Mouse (Mus musculus) bone marrow, adult 2 months (tissue): ENCODE data around the gene Bcam.

Experiments
- CTCF ChIP-seq: fragments of 200-500 bp; IDR thresholded peaks from 2 replicates; pipeline ENCODE4 v1.5.1; 2011; ENCODE audit warnings: low read length, control low read depth; ENCODE audit not compliant: control insufficient read depth, insufficient read depth
- POLR2A ChIP-seq: fragments of 200-500 bp; IDR thresholded peaks from 2 replicates; pipeline ENCODE4 v1.6.1; 2011; ENCODE audit warnings: low read depth, mild to moderate bottlenecking, control low read depth, low read length, borderline replicate concordance; ENCODE audit not compliant: control insufficient read depth

- TF ChIP-seq POLR2A (no peak), CTCF (no peak)
These were observed 58.4 kb downstream of the Bcam start for GRCm38 (mm10) chr7:19712414-19712813.
